Comparison of ENCODE assay signal across 8 mouse cellular contexts in the genomic region with DNA sequence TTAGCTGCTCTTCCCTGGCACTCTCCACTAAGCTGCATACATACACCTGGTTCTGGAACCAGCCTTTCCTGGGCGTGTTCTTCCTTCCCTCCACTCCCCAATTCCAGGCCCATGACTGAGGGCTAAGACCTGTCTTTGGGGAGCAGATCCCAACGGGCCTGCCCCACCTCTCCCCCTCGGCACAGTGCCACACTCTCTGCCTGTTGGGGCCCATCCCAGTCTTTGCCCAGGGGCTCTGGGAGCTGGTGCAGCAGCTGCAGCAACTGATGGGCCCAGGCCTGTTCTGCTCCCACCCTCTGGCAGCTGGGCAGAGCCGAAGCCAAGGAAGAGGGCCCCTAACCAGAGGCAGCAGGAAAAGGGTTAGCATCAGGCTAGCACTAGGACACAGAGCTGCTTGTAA. TPM values are rescaled to one million over a fixed set of nuclear protein-coding genes. Genes with fewer than 3 reads are reported as not detected.
DNase-seq lines count a peak whose midpoint lies in the region; ATAC-seq lines count a peak whose summit lies in the region.

No protein-coding gene starts in this region.

- 19% methylated on average over 4 of the region's 4 CpGs for WGBS in kidney, embryonic 16.5 days
- WGBS in forebrain, embryonic 10.5 days = 14% methylated on average over 4 of the region's 4 CpGs
- WGBS in neural tube, embryonic 11.5 days = 19% methylated on average over 4 of the region's 4 CpGs

- ATAC-seq in kidney, embryonic 16.5 days (ENCODE audit: low FRiP score, low TSS enrichment) = no peak
- ATAC-seq in neural tube, embryonic 11.5 days (ENCODE audit: insufficient read depth, low FRiP score, low TSS enrichment) = no peak

- peaks cover 28% of the 10 kb centered on the region for H3K36me3 ChIP-seq in kidney, embryonic 16.5 days (ENCODE audit: insufficient read depth, low read length)
- peaks cover 59% of the 10 kb centered on the region for H3K36me3 ChIP-seq in forebrain, embryonic 10.5 days (replicated peaks)
- peaks cover 10% of the 10 kb centered on the region for H3K36me3 ChIP-seq in neural tube, embryonic 11.5 days (ENCODE audit: control insufficient read depth, insufficient read depth, low read length)

- H3K4me3 ChIP-seq in kidney, embryonic 16.5 days (ENCODE audit: low read length) = peak overlapping the region; percentile 93
- H3K4me3 ChIP-seq in forebrain, embryonic 10.5 days = peak overlapping the region; percentile 86
- peak overlapping the region; percentile 79 for H3K4me3 ChIP-seq in neural tube, embryonic 11.5 days (ENCODE audit: low read depth, low read length)

- H3K9ac ChIP-seq in kidney, embryonic 16.5 days (replicated peaks; ENCODE audit: low read length) = peak overlapping the region; percentile 98
- peak overlapping the region; percentile 35 for H3K9ac ChIP-seq in neural tube, embryonic 11.5 days (ENCODE audit: low read length)

- H3K27me3 ChIP-seq in kidney, embryonic 16.5 days (ENCODE audit: insufficient read depth, low read length) = no peaks in the 10 kb centered on the region
- H3K27me3 ChIP-seq in forebrain, embryonic 10.5 days (ENCODE audit: poor library complexity, severe bottlenecking) = peaks cover 3% of the 10 kb centered on the region; the same call in 1 of the 2 replicates
- H3K27me3 ChIP-seq in neural tube, embryonic 11.5 days (ENCODE audit: control insufficient read depth, insufficient read depth, low read length) = no peaks in the 10 kb centered on the region

- no peak for DNase-seq in kidney, adult 9 months
- DNase-seq in forebrain, embryonic 10.5 days (ENCODE audit: extremely low spot score, low spot score) = peak; percentile 35
- peak; percentile 39 to 42 for DNase-seq in kidney, postnatal 4 days
- DNase-seq in neural tube, embryonic 11.5 days (ENCODE audit: low spot score) = no peak
- no peak for DNase-seq in layer of hippocampus, adult 18-20 months (ENCODE audit: low spot score in 2 of 2)
- DNase-seq in adrenal gland, postnatal 36 days = no peak
- no peak for DNase-seq in spleen, adult 12 weeks (ENCODE audit: low spot score)

- H3K4me1 ChIP-seq in kidney, embryonic 16.5 days (ENCODE audit: insufficient read depth, low read length) = peaks cover 49% of the 10 kb centered on the region
- peaks cover 89% of the 10 kb centered on the region for H3K4me1 ChIP-seq in forebrain, embryonic 10.5 days
- peaks cover 27% of the 10 kb centered on the region for H3K4me1 ChIP-seq in neural tube, embryonic 11.5 days (ENCODE audit: control insufficient read depth, insufficient read depth, low read length)

- H3K27ac ChIP-seq in kidney, embryonic 16.5 days (ENCODE audit: low read length) = 0 out of 2 replicates have a peak overlapping the region, but pooled peaks have one; percentile 23
- peak overlapping the region; percentile 99 for H3K27ac ChIP-seq in forebrain, embryonic 10.5 days
- no peak overlapping the region for H3K27ac ChIP-seq in neural tube, embryonic 11.5 days (ENCODE audit: low read depth, low read length)

- H3K9me3 ChIP-seq in kidney, embryonic 16.5 days (ENCODE audit: low read length) = no peaks in the 10 kb centered on the region
- no peaks in the 10 kb centered on the region for H3K9me3 ChIP-seq in forebrain, embryonic 10.5 days
- H3K9me3 ChIP-seq in neural tube, embryonic 11.5 days (ENCODE audit: control insufficient read depth, low read length) = no peaks in the 10 kb centered on the region

- peak overlapping the region; percentile 81 for H3K4me2 ChIP-seq in kidney, embryonic 16.5 days (replicated peaks; ENCODE audit: low read depth, low read length)
- peak overlapping the region; percentile 66 for H3K4me2 ChIP-seq in neural tube, embryonic 11.5 days (ENCODE audit: low read depth)

RNA-seq across cellular contexts. Expression of a gene that starts 3.1 kb away (rescaled TPM):
- polyA plus RNA-seq in kidney, embryonic 16.5 days (2015; fragmentation: Nextera tagmentation; extraction: Ambion mirVana) = 32.9 and 45.6 TPM in 2 replicates
- 79.1 and 98.7 TPM in 2 replicates for polyA plus RNA-seq in forebrain, embryonic 10.5 days (2016; fragmentation: Nextera tagmentation; extraction: Ambion mirVana)
- 27.9 TPM in 2 replicates for polyA plus RNA-seq in neural tube, embryonic 11.5 days (2014; fragmentation: Nextera tagmentation; extraction: Ambion mirVana)
- total RNA-seq in layer of hippocampus, adult 18-20 months (2021) = under 1 TPM; 0.86 to 0.89 TPM
- total RNA-seq in adrenal gland, postnatal 36 days (2021) = 10 to 100 TPM; 17.5 to 24.8 TPM

RNA-seq across cellular contexts. Expression of a gene that starts 19.8 kb away (rescaled TPM):
- polyA plus RNA-seq in kidney, embryonic 16.5 days (2015; fragmentation: Nextera tagmentation; extraction: Ambion mirVana) = 57.3 and 62.4 TPM in 2 replicates
- polyA plus RNA-seq in forebrain, embryonic 10.5 days (2016; fragmentation: Nextera tagmentation; extraction: Ambion mirVana) = 59.1 and 65.4 TPM in 2 replicates
- 36.7 and 41.4 TPM in 2 replicates for polyA plus RNA-seq in neural tube, embryonic 11.5 days (2014; fragmentation: Nextera tagmentation; extraction: Ambion mirVana)
- total RNA-seq in layer of hippocampus, adult 18-20 months (2021) = 1 to 10 TPM; 2.6 to 3.4 TPM
- 10 to 100 TPM; 22.5 to 27.0 TPM for total RNA-seq in adrenal gland, postnatal 36 days (2021)

RNA-seq across cellular contexts. Expression of a gene that starts 31.5 kb away (rescaled TPM):
- polyA plus RNA-seq in kidney, embryonic 16.5 days (2015; fragmentation: Nextera tagmentation; extraction: Ambion mirVana) = 11.2 and 14.2 TPM in 2 replicates
- polyA plus RNA-seq in forebrain, embryonic 10.5 days (2016; fragmentation: Nextera tagmentation; extraction: Ambion mirVana) = 9.5 and 11.0 TPM in 2 replicates
- polyA plus RNA-seq in neural tube, embryonic 11.5 days (2014; fragmentation: Nextera tagmentation; extraction: Ambion mirVana) = 8.1 and 8.9 TPM in 2 replicates
- 1 to 10 TPM; 5.6 TPM for total RNA-seq in layer of hippocampus, adult 18-20 months (2021)
- total RNA-seq in adrenal gland, postnatal 36 days (2021) = 1 to 10 TPM; 4.3 to 6.0 TPM

RNA-seq across cellular contexts. Expression of a gene that starts 43.6 kb away (rescaled TPM):
- 453 and 471 TPM in 2 replicates for polyA plus RNA-seq in kidney, embryonic 16.5 days (2015; fragmentation: Nextera tagmentation; extraction: Ambion mirVana)
- 478 and 497 TPM in 2 replicates for polyA plus RNA-seq in forebrain, embryonic 10.5 days (2016; fragmentation: Nextera tagmentation; extraction: Ambion mirVana)
- 444 and 470 TPM in 2 replicates for polyA plus RNA-seq in neural tube, embryonic 11.5 days (2014; fragmentation: Nextera tagmentation; extraction: Ambion mirVana)
- 100 to 1,000 TPM; 209 to 210 TPM for total RNA-seq in layer of hippocampus, adult 18-20 months (2021)
- total RNA-seq in adrenal gland, postnatal 36 days (2021) = 100 to 1,000 TPM; 347 to 407 TPM

RNA-seq across cellular contexts. Expression of a gene that starts 47.0 kb away (rescaled TPM):
- 0.07 TPM in 1 of 2 replicates, not detected in the other for polyA plus RNA-seq in kidney, embryonic 16.5 days (2015; fragmentation: Nextera tagmentation; extraction: Ambion mirVana)
- polyA plus RNA-seq in forebrain, embryonic 10.5 days (2016; fragmentation: Nextera tagmentation; extraction: Ambion mirVana) = 0.05 and 0.12 TPM in 2 replicates
- 0.08 TPM in 1 of 2 replicates, not detected in the other for polyA plus RNA-seq in neural tube, embryonic 11.5 days (2014; fragmentation: Nextera tagmentation; extraction: Ambion mirVana)
- total RNA-seq in layer of hippocampus, adult 18-20 months (2021) = under 1 TPM; 0.25 to 0.54 TPM
- not detected for total RNA-seq in adrenal gland, postnatal 36 days (2021)

Comparison
In these comparisons a context has a peak if more than half of its experiments do, and no peak if none do; other contexts are left out.
1. DNase-seq: peak in forebrain, embryonic 10.5 days (single experiment) and kidney, postnatal 4 days (2 of 2); none in kidney, adult 9 months (single experiment), neural tube, embryonic 11.5 days (single experiment), layer of hippocampus, adult 18-20 months (0 of 2), adrenal gland, postnatal 36 days (0 of 2) and spleen, adult 12 weeks (single experiment).
2. Peak in every context shown above with its lines, with median percentiles within 50 percentile points of each other: H3K4me3 ChIP-seq.